Comparison of ENCODE assay signal across 17 mouse cellular contexts in genomic region chr4:64807148-64807547, GRCm38 (mm10).
"Had no signal": no experiment of that assay in that cellular context is flagged by ENCODE, and none has a peak within 500 bp of the region (broad histone marks: within the 10 kb centered on the region; RNA-seq: fewer than 3 reads in every experiment).

No protein-coding gene starts in this region.

- H3K4me2 ChIP-seq: liver, embryonic 13.5 days; lung, embryonic 14.5 days; midbrain, embryonic 13.5 days; neural tube, embryonic 13.5 days had no signal

- H3K4me1 ChIP-seq: liver, embryonic 13.5 days; midbrain, embryonic 10.5 days; midbrain, embryonic 13.5 days; neural tube, embryonic 13.5 days had no signal

- ATAC-seq: intestine, postnatal 0 days; midbrain, embryonic 13.5 days; midbrain, embryonic 16.5 days had no signal

- H3K9ac ChIP-seq: liver, embryonic 13.5 days; lung, embryonic 14.5 days; midbrain, embryonic 13.5 days; neural tube, embryonic 13.5 days had no signal

- DNase-seq: kidney, adult 2 months; kidney, postnatal 25 days; liver, embryonic 13.5 days; lung, embryonic 14.5 days; lung, postnatal 10 days; thymus, adult 2 months; thymus, postnatal 14 days; thymus, postnatal 4 days had no signal

- H3K36me3 ChIP-seq: liver, embryonic 13.5 days; midbrain, embryonic 10.5 days; midbrain, embryonic 13.5 days; neural tube, embryonic 13.5 days had no signal

- H3K27me3 ChIP-seq: liver, embryonic 13.5 days; midbrain, embryonic 13.5 days; neural tube, embryonic 13.5 days had no signal

- H3K4me3 ChIP-seq: liver, embryonic 13.5 days; midbrain, embryonic 10.5 days; midbrain, embryonic 13.5 days; myocyte; neural tube, embryonic 13.5 days had no signal

- H3K9me3 ChIP-seq: liver, embryonic 13.5 days; midbrain, embryonic 10.5 days; midbrain, embryonic 13.5 days; neural tube, embryonic 13.5 days had no signal

- H3K27ac ChIP-seq: kidney, postnatal 0 days; liver, embryonic 13.5 days; macrophage; midbrain, embryonic 10.5 days; midbrain, embryonic 13.5 days; neural tube, embryonic 13.5 days; stomach, postnatal 0 days had no signal
